Mouse (Mus musculus): Measurements from ENCODE around the gene Arpp19.

GRCm38 (mm10) chr9:75100157-75100781 lies 62.9 kb downstream of the Arpp19 start:
- TF ChIP-seq ZNF384 (IDR thresholded peaks at IDR 0.05; ENCODE audit: low read depth, low read length) (no peak), CHD2 (IDR thresholded peaks at IDR 0.05; ENCODE audit: low read depth, low read length) (no peak), MAFK (IDR thresholded peaks at IDR 0.05; ENCODE audit: insufficient read depth, low read depth, low read length) (no peak), ZC3H11A (IDR thresholded peaks at IDR 0.05; ENCODE audit: borderline replicate concordance, low read depth, low read length) (no peak), HCFC1 (IDR thresholded peaks at IDR 0.05; ENCODE audit: borderline replicate concordance, insufficient read depth, low read length) (no peak)
